Mouse (Mus musculus) spleen, postnatal 4 days (tissue): ENCODE results near the gene Erich6.

Source experiments
- DNase-seq, 2 experiments: peaks; one replicate each; pipeline ENCODE4 v3.0.0; 2022; ENCODE audit warnings: low spot score in 2 of 2

Gene Erich6

GRCm38 (mm10) chr3:58636406-58637295 is at the start of gene Erich6:
Gene Erich6, minus strand, starts transcription at chr3:58637207.
- DNase-seq: no peak

GRCm38 (mm10) chr3:58686206-58686921 is 49.4 kb upstream of the Erich6 start:
- DNase-seq: no peak

GRCm38 (mm10) chr3:58685396-58685795 is 48.4 kb upstream of the Erich6 start:
- DNase-seq: no peak

GRCm38 (mm10) chr3:58683346-58683745 is 46.3 kb upstream of the Erich6 start:
- DNase-seq: no peak

GRCm38 (mm10) chr3:58682336-58682735 is 45.3 kb upstream of the Erich6 start:
- no peak for DNase-seq

GRCm38 (mm10) chr3:58681831-58682230 is 44.8 kb upstream of the Erich6 start:
- no peak for DNase-seq

GRCm38 (mm10) chr3:58680943-58681637 is 44.1 kb upstream of the Erich6 start:
- DNase-seq: no peak

- DNase-seq: no peak
Measured at GRCm38 (mm10) chr3:58679996-58680395, 43.0 kb upstream of the Erich6 start.

- DNase-seq: no peak
Measured at GRCm38 (mm10) chr3:58678905-58679304, 41.9 kb upstream of the Erich6 start.

- no peak for DNase-seq
Measured at GRCm38 (mm10) chr3:58678384-58678783, 41.4 kb upstream of the Erich6 start.

GRCm38 (mm10) chr3:58677615-58678014 is 40.6 kb upstream of the Erich6 start:
- no peak for DNase-seq

- no peak for DNase-seq
Measured at GRCm38 (mm10) chr3:58673295-58673694, 36.3 kb upstream of the Erich6 start.

- DNase-seq: no peak
Measured at GRCm38 (mm10) chr3:58672481-58673183, 35.6 kb upstream of the Erich6 start.

GRCm38 (mm10) chr3:58671616-58672250 is 34.7 kb upstream of the Erich6 start:
- DNase-seq: peak; percentile 20 to 64

- DNase-seq: no peak
Measured at GRCm38 (mm10) chr3:58663970-58664369, 27.0 kb upstream of the Erich6 start.

- no peak for DNase-seq
Measured at GRCm38 (mm10) chr3:58660636-58661035, 23.6 kb upstream of the Erich6 start.

GRCm38 (mm10) chr3:58657356-58657755 is 20.3 kb upstream of the Erich6 start:
- peak; percentile 67 to 85 for DNase-seq

- peak; percentile 54 to 78 for DNase-seq
Measured at GRCm38 (mm10) chr3:58655362-58656130, 18.5 kb upstream of the Erich6 start.

- peak in 1 of 2 experiments; percentile 35 for DNase-seq
Measured at GRCm38 (mm10) chr3:58653907-58654306, 16.9 kb upstream of the Erich6 start.

- no peak for DNase-seq
Measured at GRCm38 (mm10) chr3:58650328-58650727, 13.3 kb upstream of the Erich6 start.
